Mouse (Mus musculus) spleen, adult 2 months (tissue): ENCODE results near the gene Wdr72.

Experiments used
- CTCF ChIP-seq: fragments of 200-500 bp; IDR thresholded peaks from 2 replicates; pipeline ENCODE4 v1.5.1; 2011; ENCODE audit warnings: mild to moderate bottlenecking, inconsistent platforms; ENCODE audit not compliant: insufficient read depth, insufficient read length, insufficient replicate concordance; ENCODE audit errors: extremely low read depth
- POLR2A ChIP-seq: fragments of 200-500 bp; IDR thresholded peaks from 2 replicates; pipeline ENCODE4 v1.6.1; 2011; ENCODE audit warnings: low read depth, low read length, inconsistent platforms

DNA sequence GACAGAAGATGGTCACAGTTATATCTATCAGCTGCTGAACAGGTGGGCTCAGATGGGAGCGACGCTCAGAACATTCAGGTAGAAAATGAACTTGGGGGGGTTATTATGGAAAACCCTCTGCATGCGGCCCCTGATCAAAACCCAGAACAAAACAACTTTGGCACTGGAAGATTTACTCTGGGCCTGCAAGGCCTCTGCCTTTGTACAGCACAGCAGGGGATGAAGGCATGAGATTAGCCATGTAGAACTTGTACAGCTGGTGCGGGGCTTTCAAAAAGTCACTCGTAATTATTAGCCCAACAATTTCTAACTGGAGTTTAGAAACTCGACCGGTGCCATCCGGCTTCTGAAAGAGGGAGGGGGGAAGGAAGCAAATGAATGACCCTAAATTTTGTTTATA lies 38.1 kb downstream of the Wdr72 start:
- TF ChIP-seq POLR2A (no peak), CTCF (no peak)
